Mouse (Mus musculus) mouse embryonic stem cell (cell line): ENCODE measurements around the gene Ube2i.

ENCODE experiments used
- in situ Hi-C, 2 experiments: fragments of 300-500 bp; cut with MboI; formaldehyde crosslinking; loops; 1 replicate in 1 of 2; 3 replicates in 1 of 2; pipeline ENCODE4 v1.14.3; 2019 to 2020; ENCODE audit warnings: low sequenced_read_pairs in 2 of 2, low pct_unique_long_range_greater_than_20kb in 1 of 2, mixed read lengths in 1 of 2; ENCODE audit not compliant: unreplicated experiment in 1 of 2

Gene Ube2i

GRCm38 (mm10) chr17:25274571-25275346 lies at the start of gene Ube2i:
Ube2i (minus strand) TSS chr17:25274622.
- in situ Hi-C loops, result no loop called here

GRCm38 (mm10) chr17:25322930-25323329 lies 48.5 kb upstream of the Ube2i start:
- in situ Hi-C loops, result no loop called here

GRCm38 (mm10) chr17:25320819-25321218 lies 46.4 kb upstream of the Ube2i start:
- in situ Hi-C loops, result no loop called here

GRCm38 (mm10) chr17:25318354-25318753 lies 43.9 kb upstream of the Ube2i start, which contains the start of gene Prss29:
Prss29 (plus strand) TSS chr17:25318654.
- in situ Hi-C loops, result no loop called here

GRCm38 (mm10) chr17:25308346-25308745 lies 33.9 kb upstream of the Ube2i start, which contains the start of gene Prss28:
Prss28 (plus strand) TSS chr17:25308646.
- in situ Hi-C loops, result no loop called here

GRCm38 (mm10) chr17:25298094-25298493 lies 23.7 kb upstream of the Ube2i start, which contains the start of gene Prss34:
Prss34 (plus strand) TSS chr17:25298394.
- in situ Hi-C loops, result no loop called here

GRCm38 (mm10) chr17:25294111-25294510 lies 19.7 kb upstream of the Ube2i start:
- in situ Hi-C loops, result no loop called here

- in situ Hi-C loops, result no loop called here
Measured at GRCm38 (mm10) chr17:25293495-25293894, 19.1 kb upstream of the Ube2i start.

GRCm38 (mm10) chr17:25290411-25290810 lies 16.0 kb upstream of the Ube2i start:
- in situ Hi-C loops, result no loop called here

- in situ Hi-C loops, result no loop called here
Measured at GRCm38 (mm10) chr17:25288842-25289241, 14.4 kb upstream of the Ube2i start.

- in situ Hi-C loops, result no loop called here
Measured at GRCm38 (mm10) chr17:25285033-25285432, 10.6 kb upstream of the Ube2i start.

- in situ Hi-C loops, result no loop called here
Measured at GRCm38 (mm10) chr17:25282133-25282532, 7.7 kb upstream of the Ube2i start.

GRCm38 (mm10) chr17:25275833-25276232 lies 1.4 kb upstream of the Ube2i start:
- in situ Hi-C loops, result no loop called here

GRCm38 (mm10) chr17:25273706-25274501 lies 518 bp downstream of the Ube2i start:
- in situ Hi-C loops, result no loop called here

GRCm38 (mm10) chr17:25272951-25273705 lies 1.3 kb downstream of the Ube2i start:
- in situ Hi-C loops, result no loop called here

- in situ Hi-C loops, result no loop called here
Measured at GRCm38 (mm10) chr17:25272326-25272725, 2.1 kb downstream of the Ube2i start.

GRCm38 (mm10) chr17:25270795-25271335 lies 3.6 kb downstream of the Ube2i start:
- in situ Hi-C loops, result no loop called here

GRCm38 (mm10) chr17:25264453-25264852 lies 10.0 kb downstream of the Ube2i start:
- in situ Hi-C loops, result no loop called here
